Mouse (Mus musculus) hindbrain, embryonic 15.5 days (tissue): ENCODE measurements around the gene Pdzd2. TPM values are rescaled to one million over a fixed set of nuclear protein-coding genes. Genes with fewer than 3 reads are reported as not detected.

Experiments used
- ATAC-seq: fragments of 200-750 bp; cut with Nextera tagmentation; 2 replicates; pipeline ENCODE4 v1.8.0; 2017; ENCODE audit warnings: low read depth, moderate number of reproducible peaks, moderate TSS enrichment; ENCODE audit not compliant: low FRiP score
- H3K27ac ChIP-seq: fragments of 300-500 bp; sonication (generic); replicated peaks from 2 replicates; pipeline ENCODE4 v1.5.1; 2015; ENCODE audit warnings: mild to moderate bottlenecking, inconsistent platforms
- H3K27me3 ChIP-seq: fragments of 300-500 bp; sonication (generic); 2 replicates; pipeline ENCODE4 v1.6.1; 2015; ENCODE audit warnings: control low read depth, inconsistent platforms
- H3K36me3 ChIP-seq: fragments of 300-500 bp; sonication (generic); 2 replicates; pipeline ENCODE4 v1.6.1; 2015; ENCODE audit warnings: control low read depth, inconsistent platforms
- H3K4me1 ChIP-seq: fragments of 300-500 bp; sonication (generic); replicated peaks from 2 replicates; pipeline ENCODE4 v1.6.1; 2015; ENCODE audit warnings: control low read depth, inconsistent platforms
- H3K4me2 ChIP-seq: fragments of 300-500 bp; sonication (generic); 2 replicates; pipeline ENCODE4 v1.6.1; 2015; ENCODE audit warnings: moderate library complexity, mild to moderate bottlenecking, inconsistent platforms
- H3K4me3 ChIP-seq: fragments of 300-500 bp; sonication (generic); 2 replicates; pipeline ENCODE4 v1.5.1; 2015; ENCODE audit warnings: mild to moderate bottlenecking, inconsistent platforms
- H3K9ac ChIP-seq: fragments of 300-500 bp; sonication (generic); 2 replicates; pipeline ENCODE4 v1.6.1; 2015; ENCODE audit warnings: inconsistent platforms
- H3K9me3 ChIP-seq: fragments of 300-500 bp; sonication (generic); 2 replicates; pipeline ENCODE4 v1.6.1; 2016; ENCODE audit warnings: control low read depth, inconsistent platforms
- WGBS: fragments of 180-500 bp; shearing (Covaris S2); methylation state at CpG from one replicate; pipeline ENCODE4 v1.1.7; 2015; 5-methylcytosine and 5-hydroxymethylcytosine counted together
- polyA plus RNA-seq: library from polyadenylated mRNA; unstranded; fragments of >200 nt; fragmentation: Nextera tagmentation; extraction: Ambion mirVana; gene quantifications from 2 replicates; pipeline ENCODE4 v1.2.1, GENCODE M21; 2015

The Pdzd2 gene
- polyA plus RNA-seq, 1 experiment from 2014 or later: 16.9 TPM

DNA sequence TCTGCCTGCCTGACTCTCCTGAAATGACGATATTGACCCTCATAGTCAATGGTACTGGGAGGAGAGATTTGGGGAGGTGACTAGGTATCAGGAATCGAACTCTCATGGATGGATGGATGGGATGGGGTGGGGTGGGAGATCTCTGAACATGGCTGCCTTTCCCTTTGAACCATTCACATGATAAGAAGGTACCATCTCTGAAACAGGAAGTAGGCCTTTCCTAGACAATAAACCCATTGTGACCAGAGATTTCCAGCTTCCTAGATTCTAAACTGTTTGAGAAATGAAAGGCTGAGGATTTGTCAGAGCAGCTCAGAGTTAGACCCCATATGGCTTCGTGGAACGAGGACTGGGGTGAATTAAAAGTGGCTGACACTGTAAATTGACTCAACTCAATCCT, 232.2 kb downstream of the Pdzd2 start:
- WGBS: 75% methylated on average over 4 of the region's 4 CpGs
- H3K36me3 ChIP-seq: no peaks in the 10 kb centered on the region
- H3K4me2 ChIP-seq: no peak overlapping the region
- ATAC-seq: no peak
- H3K4me1 ChIP-seq: peaks cover 22% of the 10 kb centered on the region
- no peak overlapping the region for H3K9ac ChIP-seq
- no peaks in the 10 kb centered on the region for H3K9me3 ChIP-seq
- no peaks in the 10 kb centered on the region for H3K27me3 ChIP-seq
- H3K4me3 ChIP-seq: no peak overlapping the region
- H3K27ac ChIP-seq: no peak overlapping the region

- Histone ChIP-seq H3K36me3 (no peaks in the 10 kb centered on the region), H3K4me1 (peaks cover 30% of the 10 kb centered on the region), H3K4me3 (no peak overlapping the region), H3K9ac (no peak overlapping the region), H3K9me3 (no peaks in the 10 kb centered on the region), H3K4me2 (peak overlapping the region; percentile 30), H3K27ac (peak overlapping the region; percentile 21; the same call in 1 of the 2 replicates), H3K27me3 (no peaks in the 10 kb centered on the region)
- ATAC-seq: peak; percentile 52; the same call in 1 of the 2 replicates
- 58% methylated on average over 10 of the region's 10 CpGs for WGBS
Observed at GRCm38 (mm10) chr15:12506514-12506913, 233.2 kb downstream of the Pdzd2 start.

DNA sequence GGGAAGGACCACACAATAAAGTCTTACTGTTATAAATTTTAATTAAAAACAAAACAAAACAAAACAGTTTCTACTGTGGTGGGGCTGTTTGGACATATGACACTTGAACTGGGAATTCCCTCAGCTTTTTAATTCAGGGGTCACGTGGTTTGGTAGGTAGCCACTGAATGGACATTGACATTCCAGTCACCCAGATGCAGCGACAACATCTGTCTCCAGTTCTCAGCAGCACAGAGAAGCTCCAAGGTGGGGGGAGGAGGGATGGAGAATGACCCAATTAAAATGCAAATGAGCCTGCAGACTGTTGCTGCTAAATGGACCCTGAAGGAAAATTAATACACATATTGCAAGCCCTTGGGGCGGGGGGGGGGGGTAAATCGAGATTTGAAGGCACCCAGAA, 233.6 kb downstream of the Pdzd2 start:
- no peak overlapping the region for H3K4me3 ChIP-seq
- H3K4me1 ChIP-seq: peaks cover 35% of the 10 kb centered on the region
- 20% methylated on average over 4 of the region's 4 CpGs for WGBS
- no peak overlapping the region for H3K9ac ChIP-seq
- H3K4me2 ChIP-seq: no peak overlapping the region
- no peak overlapping the region for H3K27ac ChIP-seq
- H3K27me3 ChIP-seq: no peaks in the 10 kb centered on the region
- no peaks in the 10 kb centered on the region for H3K9me3 ChIP-seq
- peak; percentile 73 for ATAC-seq
- no peaks in the 10 kb centered on the region for H3K36me3 ChIP-seq

DNA sequence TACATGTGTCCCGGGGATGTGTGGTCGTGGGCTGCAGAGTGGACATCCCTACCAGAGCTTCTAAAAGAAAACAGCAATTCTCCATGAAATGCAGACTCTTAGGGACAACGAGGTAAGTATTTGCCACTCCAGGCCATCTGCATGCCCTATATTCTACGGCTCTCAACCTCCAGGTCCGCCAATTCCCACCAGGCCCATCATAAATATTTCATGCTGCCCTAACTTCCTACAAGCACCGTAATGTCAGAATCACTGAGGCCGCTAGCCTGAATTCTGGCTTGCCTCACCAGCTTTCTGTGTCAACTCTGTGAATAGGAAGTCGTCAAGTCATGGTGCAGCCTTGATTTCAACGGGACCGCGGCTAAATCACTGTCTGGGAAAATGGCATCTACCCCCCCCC, 234.2 kb downstream of the Pdzd2 start:
- no peaks in the 10 kb centered on the region for H3K9me3 ChIP-seq
- H3K27me3 ChIP-seq: no peaks in the 10 kb centered on the region
- H3K4me2 ChIP-seq: no peak overlapping the region
- H3K4me1 ChIP-seq: peaks cover 35% of the 10 kb centered on the region
- H3K9ac ChIP-seq: no peak overlapping the region
- WGBS: 38% methylated on average over 11 of the region's 11 CpGs
- 0 out of 2 replicates have a peak, but pooled peaks have one; percentile 2 for ATAC-seq
- H3K4me3 ChIP-seq: no peak overlapping the region
- no peaks in the 10 kb centered on the region for H3K36me3 ChIP-seq
- H3K27ac ChIP-seq: peak overlapping the region; percentile 25; the same call in 1 of the 2 replicates

DNA sequence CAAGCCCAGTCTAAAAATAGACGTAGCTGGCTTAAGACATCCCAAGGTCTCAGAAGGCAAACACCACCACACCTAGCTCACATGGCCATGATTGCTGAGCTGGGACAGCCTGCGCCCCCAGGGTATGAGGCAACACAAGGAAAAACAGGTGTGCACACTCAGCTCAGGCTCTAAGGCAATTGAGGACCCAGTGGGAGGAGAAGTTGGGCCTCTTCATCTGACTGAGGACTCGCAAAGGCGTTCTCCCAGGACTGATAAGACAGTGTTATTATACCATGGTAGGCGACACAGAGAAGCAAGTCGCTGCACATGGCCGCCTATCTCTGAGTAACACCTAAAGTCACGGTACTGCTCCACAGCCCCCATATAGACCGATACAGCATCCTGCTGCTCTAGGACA, 235.8 kb downstream of the Pdzd2 start:
- no peak for ATAC-seq
- WGBS: 88% methylated on average over 9 of the region's 9 CpGs
- H3K4me2 ChIP-seq: no peak overlapping the region
- peaks cover 35% of the 10 kb centered on the region for H3K4me1 ChIP-seq
- H3K27ac ChIP-seq: no peak overlapping the region
- no peaks in the 10 kb centered on the region for H3K36me3 ChIP-seq
- H3K9ac ChIP-seq: no peak overlapping the region
- no peaks in the 10 kb centered on the region for H3K9me3 ChIP-seq
- no peaks in the 10 kb centered on the region for H3K27me3 ChIP-seq
- no peak overlapping the region for H3K4me3 ChIP-seq

DNA sequence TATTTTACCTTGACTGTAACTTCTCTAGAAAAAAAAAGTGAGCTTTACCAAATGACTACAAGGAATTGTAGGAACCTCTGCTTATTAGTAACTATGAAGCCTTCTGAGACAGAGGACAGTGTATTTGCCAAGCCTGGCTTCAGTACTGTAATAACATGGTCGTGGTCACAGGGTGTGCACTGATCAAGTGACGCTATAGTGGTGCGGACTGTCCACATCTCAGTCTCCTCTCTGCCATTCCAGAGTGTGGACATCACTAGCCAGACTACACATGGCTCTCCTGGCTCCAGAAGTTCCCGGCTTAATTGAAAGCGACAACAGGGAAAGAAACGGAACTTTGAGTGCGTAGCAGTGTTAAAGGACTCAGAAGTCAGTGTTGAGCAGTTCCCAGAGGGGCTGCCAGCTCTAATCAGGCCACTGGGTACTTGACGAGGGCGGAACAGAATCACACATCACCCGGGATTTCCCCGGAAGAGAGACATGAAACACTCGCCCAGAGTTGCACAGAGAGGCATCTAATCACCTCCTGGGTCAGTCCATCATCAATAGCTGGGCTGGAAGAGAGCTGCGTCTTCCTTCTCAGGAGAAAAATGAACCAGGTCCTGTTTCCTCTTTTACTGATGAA, 237.7 kb downstream of the Pdzd2 start:
- Histone ChIP-seq H3K9ac (no peak overlapping the region), H3K4me2 (no peak overlapping the region), H3K4me3 (no peak overlapping the region), H3K36me3 (no peaks in the 10 kb centered on the region), H3K9me3 (no peaks in the 10 kb centered on the region), H3K27ac (no peak overlapping the region), H3K27me3 (no peaks in the 10 kb centered on the region), H3K4me1 (peaks cover 31% of the 10 kb centered on the region)
- WGBS: 61% methylated on average over 13 of the region's 13 CpGs
- ATAC-seq: no peak

DNA sequence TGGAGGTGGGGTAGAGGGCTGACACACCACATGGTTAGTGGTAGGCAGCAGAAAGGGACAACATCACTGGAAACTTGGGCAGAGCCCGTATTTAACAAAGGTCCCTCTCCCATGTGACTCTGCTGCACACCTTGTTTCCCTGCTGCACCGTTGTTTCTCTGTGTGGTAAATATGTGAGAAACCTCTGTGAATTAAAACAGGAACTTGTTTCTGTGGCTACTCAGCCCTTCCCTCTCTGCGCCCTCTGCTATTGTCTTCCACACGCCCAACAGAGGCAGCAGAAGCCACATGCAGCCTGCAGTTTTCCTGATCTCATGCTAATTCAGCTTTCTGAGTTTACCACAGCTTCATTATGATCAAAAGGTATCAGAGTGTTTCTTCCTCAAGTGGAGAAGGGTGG, 239.1 kb downstream of the Pdzd2 start:
- Histone ChIP-seq H3K4me2 (no peak overlapping the region), H3K4me1 (peaks cover 19% of the 10 kb centered on the region), H3K4me3 (no peak overlapping the region), H3K9ac (no peak overlapping the region), H3K27me3 (no peaks in the 10 kb centered on the region), H3K27ac (0 out of 2 replicates have a peak overlapping the region, but pooled peaks have one; percentile 10), H3K9me3 (no peaks in the 10 kb centered on the region), H3K36me3 (no peaks in the 10 kb centered on the region)
- ATAC-seq: no peak
- WGBS: 66% methylated on average over 4 of the region's 4 CpGs

DNA sequence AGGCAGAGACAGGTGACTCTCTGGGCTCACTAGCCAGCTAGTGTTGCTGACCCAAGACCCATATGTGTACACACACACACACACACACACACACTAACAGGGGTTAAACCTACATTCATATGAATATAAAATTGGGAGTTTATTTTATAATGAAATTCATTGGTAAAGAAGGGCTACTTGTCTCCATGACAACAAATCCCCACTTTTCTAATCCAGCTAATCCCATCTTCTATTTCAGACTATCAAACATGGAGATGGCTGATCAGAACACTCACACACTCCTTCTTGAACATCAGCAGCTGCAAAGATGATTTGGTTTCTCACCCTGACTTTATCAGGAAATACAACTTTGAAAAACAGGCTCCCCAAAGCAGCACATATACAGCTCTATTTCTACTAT, 245.6 kb downstream of the Pdzd2 start:
- Histone ChIP-seq H3K4me1 (peaks cover 6% of the 10 kb centered on the region; the same call in 1 of the 2 replicates), H3K27me3 (no peaks in the 10 kb centered on the region), H3K9me3 (no peaks in the 10 kb centered on the region), H3K9ac (no peak overlapping the region), H3K4me2 (no peak overlapping the region), H3K4me3 (no peak overlapping the region), H3K36me3 (no peaks in the 10 kb centered on the region), H3K27ac (no peak overlapping the region)
- no peak for ATAC-seq

- Histone ChIP-seq H3K27ac (no peak overlapping the region), H3K9me3 (no peaks in the 10 kb centered on the region), H3K4me2 (no peak overlapping the region), H3K4me3 (no peak overlapping the region), H3K27me3 (no peaks in the 10 kb centered on the region), H3K4me1 (peaks cover 6% of the 10 kb centered on the region; the same call in 1 of the 2 replicates), H3K9ac (no peak overlapping the region), H3K36me3 (no peaks in the 10 kb centered on the region)
- no peak for ATAC-seq
- WGBS: 71% methylated on average over 7 of the region's 7 CpGs
Observed at GRCm38 (mm10) chr15:12493258-12493657, 246.5 kb downstream of the Pdzd2 start.

- Histone ChIP-seq H3K36me3 (no peaks in the 10 kb centered on the region), H3K4me1 (peaks cover 6% of the 10 kb centered on the region; the same call in 1 of the 2 replicates), H3K4me2 (no peak overlapping the region), H3K27me3 (no peaks in the 10 kb centered on the region), H3K9me3 (no peaks in the 10 kb centered on the region), H3K4me3 (no peak overlapping the region), H3K9ac (no peak overlapping the region), H3K27ac (0 out of 2 replicates have a peak overlapping the region, but pooled peaks have one; percentile 12)
- ATAC-seq: peak; percentile 59
- 32% methylated on average over 3 of the region's 3 CpGs for WGBS
Observed at GRCm38 (mm10) chr15:12490969-12491368, 248.8 kb downstream of the Pdzd2 start.

- ATAC-seq: peak; percentile 31; the same call in 1 of the 2 replicates
- Histone ChIP-seq H3K27ac (0 out of 2 replicates have a peak overlapping the region, but pooled peaks have one; percentile 12), H3K4me3 (no peak overlapping the region), H3K4me2 (no peak overlapping the region), H3K27me3 (no peaks in the 10 kb centered on the region), H3K36me3 (no peaks in the 10 kb centered on the region), H3K9me3 (no peaks in the 10 kb centered on the region), H3K9ac (no peak overlapping the region), H3K4me1 (peaks cover 6% of the 10 kb centered on the region; the same call in 1 of the 2 replicates)
- whole genome bisulfite sequencing: 12% methylated on average over 7 of the region's 7 CpGs
Observed at GRCm38 (mm10) chr15:12490527-12490926, 249.2 kb downstream of the Pdzd2 start.

GRCm38 (mm10) chr15:12488316-12488715, 251.4 kb downstream of the Pdzd2 start:
- Histone ChIP-seq H3K4me2 (no peak overlapping the region), H3K27me3 (no peaks in the 10 kb centered on the region), H3K4me1 (peaks cover 6% of the 10 kb centered on the region; the same call in 1 of the 2 replicates), H3K36me3 (no peaks in the 10 kb centered on the region), H3K27ac (no peak overlapping the region), H3K4me3 (no peak overlapping the region), H3K9ac (no peak overlapping the region), H3K9me3 (no peaks in the 10 kb centered on the region)
- ATAC-seq: no peak
- 78% methylated on average over 2 of the region's 2 CpGs for WGBS

DNA sequence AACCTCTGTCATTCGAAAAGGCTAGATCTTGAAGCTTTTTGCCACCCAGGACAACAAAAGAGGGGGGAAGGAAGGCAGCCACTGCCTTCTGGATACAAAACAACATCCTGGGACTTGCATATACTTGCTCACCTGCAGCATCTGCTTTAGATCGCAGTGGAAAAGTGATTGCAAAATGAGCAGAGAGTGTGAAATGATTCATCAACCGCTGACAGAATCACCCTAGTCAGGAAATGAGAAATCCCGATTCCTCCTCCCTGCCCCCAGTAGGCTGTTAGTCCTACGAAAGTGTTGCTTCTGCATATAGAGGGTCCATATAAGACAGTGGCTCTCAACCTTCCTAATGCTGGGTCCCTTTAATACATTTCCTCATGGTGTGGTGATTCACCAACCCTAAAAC, 258.5 kb downstream of the Pdzd2 start:
- Histone ChIP-seq H3K9ac (no peak overlapping the region), H3K9me3 (no peaks in the 10 kb centered on the region), H3K4me1 (peaks cover 8% of the 10 kb centered on the region), H3K4me3 (no peak overlapping the region), H3K36me3 (no peaks in the 10 kb centered on the region), H3K4me2 (no peak overlapping the region), H3K27ac (no peak overlapping the region), H3K27me3 (no peaks in the 10 kb centered on the region)
- WGBS: 70% methylated on average over 5 of the region's 5 CpGs
- ATAC-seq: no peak
